ENCODE assay signal across 17 mouse cellular contexts in the genomic region with DNA sequence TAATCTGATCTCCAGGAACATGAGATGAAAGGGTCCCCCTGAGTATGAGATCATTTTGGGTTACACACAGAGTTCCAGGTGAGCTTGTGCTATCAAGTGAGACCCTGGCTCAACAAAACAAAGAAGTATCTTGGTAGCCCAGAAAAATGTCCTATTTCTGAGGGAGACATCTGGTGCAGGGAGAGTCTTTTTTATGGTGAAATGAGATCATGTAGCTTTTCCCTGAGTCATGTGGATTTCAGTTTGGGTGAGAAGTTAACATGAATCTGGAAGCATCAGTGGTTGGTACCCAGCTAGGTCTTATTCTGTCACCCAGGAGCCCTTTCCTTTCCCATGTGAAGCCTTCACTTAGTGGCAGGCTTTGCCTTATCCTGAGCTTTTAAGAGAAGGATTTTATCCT.
"Had no signal": no experiment of that assay in that cellular context is flagged by ENCODE, and none has a peak within 500 bp of the region (broad histone marks: within the 10 kb centered on the region; RNA-seq: fewer than 3 reads in every experiment).

No protein-coding gene starts in this region.

- DNase-seq: left cerebral cortex, postnatal 4 days; liver; liver, embryonic 13.5 days; liver, postnatal 0 days; lung, adult 18-20 months; lung, adult 2 months; lung, embryonic 14.5 days; lung, postnatal 10 days; lung, postnatal 14 days; lung, postnatal 36 days; lung, postnatal 4 days; midbrain, embryonic 14.5 days had no signal

- ATAC-seq: liver, embryonic 12.5 days; liver, postnatal 0 days; lung, postnatal 0 days; midbrain, embryonic 13.5 days; midbrain, embryonic 15.5 days; midbrain, embryonic 16.5 days had no signal
